Mouse (Mus musculus): ENCODE results near the gene Ddx43. TPM values are rescaled to one million over a fixed set of nuclear protein-coding genes. Genes with fewer than 3 reads are reported as not detected.
"Not testable (repeated sequence)": the region's sequence is repeated elsewhere in the genome, so short reads cannot be mapped to it uniquely, and the experiment has no call there.

Ddx43 gene
- polyA plus RNA-seq (2012; rRNA removed), result 0.05 and 0.06 TPM in 2 replicates

DNA sequence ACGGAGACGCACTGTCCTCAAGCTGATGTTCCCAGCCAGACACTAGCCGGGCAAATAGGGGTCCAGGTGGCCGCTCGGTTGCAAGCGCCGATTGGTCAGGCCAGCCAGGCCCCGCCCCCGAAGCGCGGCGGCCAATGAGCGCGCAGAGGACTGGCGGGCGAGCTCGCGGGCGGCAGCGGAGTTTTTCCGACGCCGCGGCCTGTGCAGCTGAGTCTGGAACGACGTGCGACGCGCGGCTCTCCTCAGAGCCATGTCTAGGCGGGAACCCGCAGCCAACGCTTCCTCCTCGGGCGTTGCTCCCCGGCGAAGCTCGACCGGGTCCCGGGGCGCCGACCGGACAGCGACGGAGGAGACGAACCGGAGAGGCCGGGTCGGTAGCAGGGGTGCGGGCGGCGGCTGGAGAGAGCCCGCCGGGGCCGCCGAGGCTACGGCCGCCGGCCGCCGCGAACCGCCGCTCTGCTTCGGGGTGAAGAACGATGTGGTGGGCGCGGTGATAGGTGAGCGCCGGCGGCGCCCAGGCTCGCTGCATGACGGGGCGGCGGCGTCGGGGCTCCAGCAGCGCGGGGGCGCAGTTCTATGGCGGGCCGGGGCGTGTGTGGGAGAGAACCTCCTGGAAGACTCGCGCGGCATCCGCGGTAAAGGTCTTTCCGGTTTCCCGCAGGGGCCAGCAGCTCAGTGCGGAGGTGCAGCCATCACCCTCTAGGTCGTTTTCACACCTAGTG lies at the start of gene Ddx43:
TSS of gene Ddx43 (plus strand) at position 148 of the 722 bp plus-strand sequence.
- H3K4me3 ChIP-seq (replicated peaks; ENCODE audit: extremely low read depth, low read depth, low read length), result peak within 1 kb of the TSS; percentile 9
- peak; percentile 6 for DNase-seq
- no peaks in the 10 kb centered on the region for H3K4me1 ChIP-seq (ENCODE audit: control insufficient read depth, insufficient read depth, low read length)
- no peak for TF ChIP-seq CTCF (IDR thresholded peaks at IDR 0.05; ENCODE audit: insufficient read depth, low read length)
- 3% methylated on average over 90 of the region's 93 CpGs for WGBS

DNA sequence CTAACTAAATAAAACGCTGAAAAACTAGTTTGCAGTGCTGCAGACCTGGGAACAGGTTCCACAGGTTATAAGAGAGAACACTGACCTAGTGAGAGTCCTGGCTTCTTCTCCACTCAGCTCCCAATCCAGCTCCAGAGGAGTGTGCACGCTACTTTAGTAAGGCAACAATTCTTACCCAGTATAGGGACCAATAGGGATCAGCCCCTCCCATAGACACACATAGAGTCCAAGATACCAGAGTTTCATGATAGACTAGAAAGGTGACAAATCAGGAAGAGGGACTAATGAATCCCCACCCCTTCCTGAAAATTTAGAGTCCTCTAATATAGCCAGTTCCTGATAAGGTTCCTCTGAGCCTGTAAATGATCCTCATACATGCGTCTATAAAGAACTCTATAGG lies 48.6 kb upstream of the Ddx43 start:
- WGBS, result 50% methylated on average over 3 of the region's 3 CpGs
- H3K4me3 ChIP-seq (replicated peaks; ENCODE audit: extremely low read depth, low read depth, low read length), result no peak overlapping the region
- no peak for DNase-seq
- no peaks in the 10 kb centered on the region for H3K4me1 ChIP-seq (ENCODE audit: control insufficient read depth, insufficient read depth, low read length)
- TF ChIP-seq CTCF (IDR thresholded peaks at IDR 0.05; ENCODE audit: insufficient read depth, low read length) (no peak), POLR2A (IDR thresholded peaks at IDR 0.05; ENCODE audit: borderline replicate concordance, extremely low read depth, low read depth, low read length) (no peak)

DNA sequence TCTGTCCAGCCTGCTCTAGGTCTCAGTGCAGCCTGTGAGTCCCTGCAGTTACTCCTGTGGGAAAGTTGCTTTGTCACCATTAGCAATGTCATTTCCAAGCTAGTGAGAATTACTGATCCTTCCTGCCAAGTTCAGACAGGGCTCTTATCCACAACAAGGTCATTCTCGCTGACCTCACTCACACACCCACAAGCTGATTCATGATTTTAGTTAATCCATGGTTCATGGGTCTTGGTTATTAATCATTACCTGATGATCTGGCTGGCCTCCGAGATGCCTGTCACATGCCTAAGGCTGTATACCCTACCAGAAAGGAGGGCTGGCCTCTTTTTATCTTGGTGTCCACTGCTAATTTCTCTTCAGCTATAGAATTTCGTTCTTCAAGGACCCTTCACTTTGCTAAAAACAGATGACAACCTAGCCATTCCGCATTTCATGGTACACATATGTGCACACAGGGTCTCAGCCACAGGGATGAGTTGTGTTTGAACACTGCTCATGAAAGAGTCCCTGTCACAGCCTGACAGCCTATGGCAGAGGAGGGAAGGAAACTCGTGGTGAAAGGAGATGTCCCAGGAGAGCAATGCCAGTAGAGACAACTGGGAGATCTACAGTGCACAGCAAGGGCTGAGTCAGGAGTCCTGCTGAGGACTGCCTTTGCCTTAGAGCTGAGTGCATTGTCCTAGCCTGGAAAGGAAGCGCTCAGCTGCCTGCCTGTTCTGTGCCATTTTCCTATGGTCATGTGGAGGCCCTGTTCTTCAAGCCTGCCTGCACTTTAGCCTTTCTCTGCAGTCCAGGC lies 47.2 kb upstream of the Ddx43 start:
- not testable (repeated sequence) for H3K4me3 ChIP-seq (replicated peaks; ENCODE audit: extremely low read depth, low read depth, low read length); DNase-seq; H3K4me1 ChIP-seq (ENCODE audit: control insufficient read depth, insufficient read depth, low read length)
- WGBS, result 60% methylated on average over 6 of the region's 6 CpGs

DNA sequence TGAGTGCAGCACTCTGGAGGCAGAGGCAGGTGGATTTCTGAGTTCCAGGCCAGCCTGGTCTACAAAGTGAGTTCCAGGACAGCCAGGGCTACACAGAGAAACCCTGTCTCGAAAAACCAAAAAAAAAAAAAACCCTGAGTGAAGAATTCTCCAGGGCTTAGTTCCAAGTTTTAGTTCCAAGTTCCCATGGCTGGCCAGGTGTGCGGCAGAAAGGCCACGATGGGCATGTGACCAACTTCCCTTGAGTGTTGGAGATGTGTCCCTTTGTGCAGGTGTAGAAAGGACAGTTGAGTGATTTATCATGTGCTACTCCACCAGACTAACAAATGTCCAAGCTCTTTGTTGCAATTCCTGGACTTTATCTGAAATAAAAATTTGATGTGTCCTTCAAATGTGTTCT lies 46.4 kb upstream of the Ddx43 start:
- not testable (repeated sequence) for H3K4me1 ChIP-seq (ENCODE audit: control insufficient read depth, insufficient read depth, low read length); DNase-seq; H3K4me3 ChIP-seq (replicated peaks; ENCODE audit: extremely low read depth, low read depth, low read length)
- WGBS, result 68% methylated on average over 3 of the region's 3 CpGs

DNA sequence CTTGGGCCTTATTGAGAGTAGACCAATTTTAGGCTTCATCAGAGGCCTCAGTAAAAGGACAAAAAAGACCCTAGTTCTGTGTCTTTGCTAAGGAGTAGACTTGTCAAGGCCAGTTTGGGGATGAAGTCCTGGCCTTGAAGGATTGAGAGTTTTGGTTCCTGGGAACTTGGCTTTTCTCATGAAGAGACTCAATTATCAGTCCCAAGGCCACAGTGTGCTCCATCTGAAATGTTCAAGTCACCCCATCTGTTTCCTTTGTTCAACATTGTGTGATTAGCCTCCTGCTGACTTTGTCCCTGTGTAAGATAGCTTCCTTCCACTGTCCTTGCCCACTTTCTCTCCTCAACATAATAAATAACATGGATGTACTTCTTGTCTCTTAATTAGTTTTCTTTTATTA lies 45.6 kb upstream of the Ddx43 start:
- H3K4me1 ChIP-seq (ENCODE audit: control insufficient read depth, insufficient read depth, low read length); H3K4me3 ChIP-seq (replicated peaks; ENCODE audit: extremely low read depth, low read depth, low read length); DNase-seq: not testable (repeated sequence)

DNA sequence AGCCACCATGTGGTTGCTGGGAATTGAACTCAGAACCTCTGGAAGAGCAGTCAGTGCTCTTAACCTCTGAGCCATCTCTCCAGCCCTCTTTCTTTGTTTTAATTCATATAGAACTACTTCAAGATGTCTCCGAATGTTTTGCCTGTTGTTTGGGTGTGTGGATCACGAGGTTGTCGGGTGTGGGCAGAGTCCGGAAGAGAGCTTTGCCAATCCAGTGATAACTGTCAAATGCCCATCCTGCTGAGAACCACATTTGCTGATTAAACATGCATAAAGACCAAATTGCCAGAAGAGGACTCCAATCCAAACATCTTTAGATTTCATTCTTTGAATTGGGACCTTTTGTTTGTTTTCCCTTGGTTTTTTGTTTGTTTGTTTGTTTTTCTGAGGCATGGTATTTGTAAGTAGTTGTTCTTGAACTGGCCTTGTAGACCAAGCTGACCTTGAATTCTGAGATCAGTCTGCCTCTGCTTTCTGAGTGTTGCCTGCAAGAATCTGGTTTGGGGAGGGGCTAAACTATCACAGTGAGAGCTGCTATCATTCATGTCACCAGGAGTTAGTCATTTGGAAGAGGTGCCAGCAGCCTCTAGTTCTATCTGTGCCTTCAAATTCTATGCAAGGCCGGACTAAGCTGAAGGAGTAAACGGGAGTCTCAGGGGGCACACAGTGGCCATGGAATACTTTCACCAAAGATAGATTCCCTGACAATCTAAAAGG lies 43.9 kb upstream of the Ddx43 start:
- Histone ChIP-seq H3K4me3 (replicated peaks; ENCODE audit: extremely low read depth, low read depth, low read length) (no peak overlapping the region), H3K4me1 (ENCODE audit: control insufficient read depth, insufficient read depth, low read length) (no peaks in the 10 kb centered on the region; the same call in 1 of the 2 replicates)
- TF ChIP-seq POLR2A (IDR thresholded peaks at IDR 0.05; ENCODE audit: borderline replicate concordance, extremely low read depth, low read depth, low read length), result no peak
- TF ChIP-seq CTCF (IDR thresholded peaks at IDR 0.05; ENCODE audit: insufficient read depth, low read length), result no peak
- DNase-seq, result no peak
- 75% methylated on average over 6 of the region's 6 CpGs for WGBS

DNA sequence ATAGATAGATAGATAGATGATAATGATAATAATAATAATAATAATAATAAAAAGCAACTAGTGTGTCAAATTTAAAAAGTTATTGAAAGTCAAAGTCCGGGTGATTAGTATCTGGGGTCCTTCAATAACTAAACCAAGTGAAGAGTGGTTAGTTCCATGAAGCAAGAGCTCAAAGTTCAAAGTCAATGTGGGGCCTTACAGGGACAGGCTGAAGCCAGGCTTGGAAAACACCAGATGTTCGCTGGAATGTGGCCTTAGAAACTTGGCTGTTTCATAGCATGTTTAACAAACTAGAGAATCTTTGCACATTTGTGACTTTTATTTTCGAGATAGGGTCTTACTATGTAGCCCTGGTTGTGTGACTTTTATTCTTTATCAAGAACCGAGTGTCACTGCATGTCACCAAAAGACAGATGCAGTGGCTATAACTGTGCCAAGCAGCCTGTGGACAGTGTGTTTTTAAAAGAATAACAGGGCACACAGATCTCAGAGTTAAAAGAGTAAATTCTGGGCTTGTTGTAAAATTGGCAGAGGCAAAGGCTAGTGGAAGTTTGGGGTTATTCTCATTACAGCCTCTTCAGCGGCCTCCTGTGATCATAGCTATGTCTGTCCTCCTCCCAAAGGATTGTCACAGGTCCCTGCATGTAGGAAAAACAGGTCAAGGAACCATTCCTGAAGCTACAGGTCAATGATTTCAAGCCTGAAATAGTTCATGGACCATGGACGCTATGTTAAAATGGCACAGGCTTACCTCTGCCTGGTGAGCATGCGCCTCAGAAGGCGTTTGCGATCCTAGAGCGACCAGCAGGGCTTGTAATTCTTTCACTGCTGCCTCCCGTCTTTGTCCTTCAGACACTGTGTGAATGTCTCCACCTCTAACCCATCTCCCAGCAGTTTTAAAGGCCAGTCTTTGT lies 40.7 kb upstream of the Ddx43 start:
- no peak overlapping the region for H3K4me3 ChIP-seq (replicated peaks; ENCODE audit: extremely low read depth, low read depth, low read length)
- H3K4me1 ChIP-seq (ENCODE audit: control insufficient read depth, insufficient read depth, low read length), result no peaks in the 10 kb centered on the region; the same call in 1 of the 2 replicates
- no peak for TF ChIP-seq POLR2A (IDR thresholded peaks at IDR 0.05; ENCODE audit: borderline replicate concordance, extremely low read depth, low read depth, low read length)
- no peak for TF ChIP-seq CTCF (IDR thresholded peaks at IDR 0.05; ENCODE audit: insufficient read depth, low read length)
- DNase-seq, result no peak
- 76% methylated on average over 11 of the region's 11 CpGs for WGBS

DNA sequence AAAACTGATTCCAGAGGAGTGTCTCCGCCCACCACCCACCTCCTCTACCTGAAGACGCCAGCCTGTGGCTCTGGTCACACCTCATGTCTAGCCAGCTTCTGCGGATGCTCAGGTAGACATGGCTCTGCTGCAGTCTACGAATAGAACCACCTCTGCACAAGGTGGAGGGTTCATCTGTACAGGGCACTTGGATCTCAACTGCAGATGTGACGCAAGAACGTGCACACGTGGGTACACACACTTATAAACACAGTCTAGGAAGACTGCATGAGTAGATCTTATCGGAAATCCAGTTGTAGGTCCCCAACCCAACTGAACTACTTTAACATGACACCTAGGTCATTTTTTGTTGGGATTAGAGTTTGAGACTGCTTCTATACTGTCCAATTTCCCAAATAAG lies 40.0 kb upstream of the Ddx43 start, which contains the start of gene Gsta2:
TSS of gene Gsta2 (minus strand) at position 178 of the 400 bp plus-strand sequence.
- WGBS, result 84% methylated on average over 8 of the region's 8 CpGs
- Histone ChIP-seq H3K4me1 (ENCODE audit: control insufficient read depth, insufficient read depth, low read length) (no peaks in the 10 kb centered on the region; the same call in 1 of the 2 replicates), H3K4me3 (replicated peaks; ENCODE audit: extremely low read depth, low read depth, low read length) (no peak within 1 kb of the TSS)
- DNase-seq, result no peak
- no peak for TF ChIP-seq POLR2A (IDR thresholded peaks at IDR 0.05; ENCODE audit: borderline replicate concordance, extremely low read depth, low read depth, low read length)
- no peak for TF ChIP-seq CTCF (IDR thresholded peaks at IDR 0.05; ENCODE audit: insufficient read depth, low read length)

DNA sequence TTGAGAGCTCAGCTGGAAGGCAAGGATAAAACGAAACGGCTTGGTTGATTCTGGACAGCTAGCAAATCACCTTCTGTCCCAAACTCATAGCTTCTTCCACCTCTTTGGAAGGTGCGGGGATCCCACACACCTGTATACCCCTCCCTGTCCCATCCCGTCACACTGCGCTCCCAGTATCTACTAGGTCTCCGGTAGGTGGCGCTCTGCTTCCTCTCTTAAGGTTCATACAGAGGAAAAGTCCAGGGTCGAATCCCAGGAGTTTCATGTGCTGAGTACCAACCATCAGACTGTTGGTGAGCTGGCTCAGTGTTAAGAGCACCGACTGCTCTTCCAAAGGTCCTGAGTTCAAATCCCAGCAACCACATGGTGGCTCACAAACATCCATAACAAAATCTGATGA lies 37.5 kb upstream of the Ddx43 start:
- no peak overlapping the region for H3K4me3 ChIP-seq (replicated peaks; ENCODE audit: extremely low read depth, low read depth, low read length)
- 9% methylated on average over 9 of the region's 9 CpGs for WGBS
- no peaks in the 10 kb centered on the region; the same call in 1 of the 2 replicates for H3K4me1 ChIP-seq (ENCODE audit: control insufficient read depth, insufficient read depth, low read length)
- TF ChIP-seq POLR2A (IDR thresholded peaks at IDR 0.05; ENCODE audit: borderline replicate concordance, extremely low read depth, low read depth, low read length), result no peak
- TF ChIP-seq CTCF (IDR thresholded peaks at IDR 0.05; ENCODE audit: insufficient read depth, low read length), result peak; percentile 76
- DNase-seq, result peak; percentile 61
